Comparison of ENCODE assay signal across 27 mouse cellular contexts in the genomic region with DNA sequence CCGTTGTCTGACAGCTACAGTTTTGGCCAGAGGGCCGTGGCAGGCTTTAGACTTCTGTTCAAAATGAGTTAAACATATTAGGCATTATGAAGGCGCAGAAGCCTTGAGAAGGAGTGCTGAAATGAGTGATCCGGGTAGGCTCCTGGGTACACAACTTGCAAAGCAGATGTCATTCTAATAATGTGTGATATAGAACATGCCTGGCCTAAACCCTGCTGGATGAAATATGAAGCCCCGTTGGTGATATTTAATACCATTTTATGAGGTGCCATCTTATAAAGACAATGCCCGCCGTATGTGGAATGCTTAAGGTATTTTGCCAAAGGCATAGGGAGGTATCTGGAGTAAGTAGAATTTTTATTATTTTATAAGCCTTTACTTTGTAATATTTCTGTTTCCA.
DNase-seq lines count a peak whose midpoint lies in the region; ATAC-seq and TF ChIP-seq lines count a peak whose summit lies in the region.
"Had no signal": no experiment of that assay in that cellular context is flagged by ENCODE, and none has a peak within 500 bp of the region (broad histone marks: within the 10 kb centered on the region; RNA-seq: fewer than 3 reads in every experiment).

No protein-coding gene starts in this region.

- peak; percentile 55 for ATAC-seq in limb, embryonic 14.5 days (ENCODE audit: low FRiP score, low read depth)
- ATAC-seq: activated CD4-positive, CD25-positive, alpha-beta regulatory T cell, adult 4 months; CD4-positive, CD25-positive, alpha-beta regulatory T cell, adult 4 months; forebrain, embryonic 14.5 days; forebrain, embryonic 16.5 days; Patski had no signal

- peak; percentile 30 for DNase-seq in heart, adult 11 months
- DNase-seq in heart, embryonic 10.5 days (ENCODE audit: low spot score), result no peak
- DNase-seq in forelimb bud, embryonic 11.5 days (ENCODE audit: low read depth, low spot score), result peak; percentile 61
- DNase-seq in limb, embryonic 14.5 days (ENCODE audit: low spot score), result no peak
- no peak for DNase-seq in kidney, postnatal 36 days
- DNase-seq: adrenal gland, postnatal 10 days; adrenal gland, postnatal 25 days; B cell, adult 2 months; cerebellum, adult 11 months; cerebellum, adult 18-20 months; cerebellum, adult 8-10 months; cerebellum, adult 9-11 months; cerebellum, postnatal 14 days; cerebellum, postnatal 36 days; embryo, embryonic 11 days had no signal

- no peak overlapping the region for H3K4me3 ChIP-seq in heart, embryonic 10.5 days
- H3K4me3 ChIP-seq in limb, embryonic 14.5 days (replicated peaks; ENCODE audit: low read length), result no peak overlapping the region
- H3K4me3 ChIP-seq: embryonic facial prominence, embryonic 13.5 days; embryonic facial prominence, embryonic 15.5 days; erythroblast, embryonic 14.5 days; forebrain, embryonic 10.5 days; forebrain, embryonic 12.5 days had no signal

- H3K27ac ChIP-seq in heart, embryonic 10.5 days, result no peak overlapping the region
- no peak overlapping the region for H3K27ac ChIP-seq in limb, embryonic 14.5 days (replicated peaks; ENCODE audit: low read depth, low read length)
- H3K27ac ChIP-seq: embryonic facial prominence, embryonic 13.5 days; embryonic facial prominence, embryonic 15.5 days; forebrain, embryonic 10.5 days; forebrain, embryonic 12.5 days had no signal

- no peaks in the 10 kb centered on the region for H3K36me3 ChIP-seq in heart, embryonic 10.5 days
- H3K36me3 ChIP-seq in limb, embryonic 14.5 days (ENCODE audit: control insufficient read depth, insufficient read depth, low read length), result no peaks in the 10 kb centered on the region
- H3K36me3 ChIP-seq: embryonic facial prominence, embryonic 13.5 days; embryonic facial prominence, embryonic 15.5 days; forebrain, embryonic 10.5 days; forebrain, embryonic 12.5 days; G1E had no signal

- no peaks in the 10 kb centered on the region for H3K4me1 ChIP-seq in heart, embryonic 10.5 days
- peaks cover 13% of the 10 kb centered on the region for H3K4me1 ChIP-seq in limb, embryonic 14.5 days (ENCODE audit: control insufficient read depth, insufficient read depth, low read length)
- H3K4me1 ChIP-seq: embryonic facial prominence, embryonic 13.5 days; embryonic facial prominence, embryonic 15.5 days; forebrain, embryonic 10.5 days; forebrain, embryonic 12.5 days had no signal

- WGBS in heart, embryonic 10.5 days, result 80% methylated on average over 7 of the region's 7 CpGs
- WGBS in limb, embryonic 14.5 days, result 21% methylated on average over 7 of the region's 7 CpGs

- no peak overlapping the region for H3K9ac ChIP-seq in limb, embryonic 14.5 days (ENCODE audit: low read depth, low read length, severe bottlenecking)
- H3K9ac ChIP-seq: embryonic facial prominence, embryonic 13.5 days; embryonic facial prominence, embryonic 15.5 days; forebrain, embryonic 12.5 days had no signal

- no peaks in the 10 kb centered on the region for H3K27me3 ChIP-seq in heart, embryonic 10.5 days (ENCODE audit: insufficient read depth, poor library complexity, severe bottlenecking)
- H3K27me3 ChIP-seq in limb, embryonic 14.5 days (ENCODE audit: control insufficient read depth, insufficient read depth, low read length), result no peaks in the 10 kb centered on the region
- H3K27me3 ChIP-seq: CH12.LX; embryonic facial prominence, embryonic 13.5 days; embryonic facial prominence, embryonic 15.5 days; forebrain, embryonic 12.5 days; Patski had no signal

- no peaks in the 10 kb centered on the region for H3K9me3 ChIP-seq in heart, embryonic 10.5 days
- peaks cover 4% of the 10 kb centered on the region; the same call in 1 of the 2 replicates for H3K9me3 ChIP-seq in limb, embryonic 14.5 days (ENCODE audit: control insufficient read depth, low read length)
- H3K9me3 ChIP-seq: embryonic facial prominence, embryonic 15.5 days; G1E had no signal

- no peak overlapping the region for H3K4me2 ChIP-seq in limb, embryonic 14.5 days (replicated peaks; ENCODE audit: low read depth, low read length, severe bottlenecking)
- H3K4me2 ChIP-seq: embryonic facial prominence, embryonic 13.5 days; embryonic facial prominence, embryonic 15.5 days; forebrain, embryonic 12.5 days had no signal

- TF ChIP-seq POLR2A in limb, embryonic 14.5 days (IDR thresholded peaks at IDR 0.05; ENCODE audit: borderline replicate concordance, extremely low read depth, insufficient read depth, insufficient read length), result no peak

Comparison
In these comparisons a context has a peak if more than half of its experiments do, and no peak if none do; other contexts are left out.
1. DNase-seq: peak in heart, adult 11 months (single experiment) and forelimb bud, embryonic 11.5 days (single experiment); none in heart, embryonic 10.5 days (single experiment), limb, embryonic 14.5 days (single experiment) and kidney, postnatal 36 days (0 of 2).